Mouse (Mus musculus) frontal cortex, postnatal 10 days (tissue): ENCODE data around the gene Gm21891.
"Not testable (repeated sequence)": the region's sequence is repeated elsewhere in the genome, so short reads cannot be mapped to it uniquely, and the experiment has no call there.

Experiments used
- DNase-seq, 2 experiments: peaks; one replicate each; pipeline ENCODE4 v3.0.0; 2022; ENCODE audit warnings: low spot score in 2 of 2, mixed read lengths in 1 of 2

Gene Gm21891

DNA sequence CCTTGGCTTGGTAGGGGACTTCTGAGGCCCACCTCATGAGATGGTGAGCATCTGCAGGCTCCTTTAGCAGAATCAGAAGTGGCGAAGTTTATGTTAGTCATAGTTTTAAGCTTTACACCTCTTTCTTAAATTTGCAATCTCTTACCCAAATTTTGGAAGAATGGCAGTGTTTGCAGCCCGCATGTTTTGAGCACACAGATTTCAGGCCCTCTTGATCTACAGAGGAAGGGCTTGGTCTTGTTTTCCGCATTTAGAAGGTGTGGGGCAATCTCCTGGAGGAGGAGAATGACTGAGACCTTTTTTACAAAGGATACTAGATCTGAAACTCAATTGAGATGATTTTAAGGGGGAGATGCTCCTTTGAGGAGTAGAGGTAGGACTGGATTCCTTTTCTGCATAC lies at the start of gene Gm21891:
Gene Gm21891 (minus strand): TSS at position 101 of the 400 bp plus-strand sequence.
- not testable (repeated sequence) for DNase-seq

DNA sequence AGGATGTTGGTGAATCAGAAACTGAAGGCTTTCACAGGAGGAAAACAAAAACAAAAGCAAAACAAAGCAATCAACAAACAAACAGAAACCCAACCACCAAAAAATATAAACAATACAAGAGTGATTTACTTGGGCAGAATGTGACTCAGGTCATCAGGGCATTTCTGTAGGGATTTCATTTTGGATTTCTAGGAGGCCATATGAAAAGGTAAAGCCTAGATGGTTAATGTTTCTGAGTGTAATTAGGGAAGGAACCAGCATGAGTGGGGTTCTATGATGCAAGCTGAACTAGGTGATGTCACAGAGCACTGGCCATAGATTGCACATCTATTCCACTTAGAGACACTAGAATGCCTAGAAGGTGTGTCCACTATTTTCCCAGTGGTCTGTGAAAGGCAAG lies 28.4 kb upstream of the Gm21891 start, which contains the start of gene Gm21425:
Gene Gm21425 (plus strand): TSS at position 301 of the 400 bp plus-strand sequence.
- not testable (repeated sequence) for DNase-seq
